Mouse (Mus musculus): ENCODE results near the gene Gpt2.
A peak's percentile ranks its signal among the peaks of the same experiment; 100 is the strongest.

DNA sequence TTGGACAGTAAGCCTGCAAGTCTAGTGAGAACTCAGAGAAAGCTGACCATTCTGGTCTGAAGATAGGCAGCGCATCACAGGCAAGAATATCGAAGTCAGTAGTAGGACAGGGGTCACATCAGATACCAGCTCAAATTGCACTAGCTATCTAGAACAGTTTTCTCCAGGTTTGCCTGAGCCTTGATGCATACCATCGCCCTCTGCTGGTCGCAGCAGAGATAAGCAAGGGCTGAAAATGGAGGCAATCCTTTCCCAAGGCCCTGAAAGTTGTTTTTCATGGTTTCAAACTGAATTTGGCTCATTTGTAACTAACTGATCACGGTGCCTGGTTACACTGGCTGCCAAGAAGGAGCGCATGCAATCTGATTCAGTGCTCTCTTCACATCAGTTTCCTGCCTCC lies 33.7 kb downstream of the Gpt2 start:
- no peak for TF ChIP-seq POLR2A (IDR thresholded peaks at IDR 0.05; ENCODE audit: borderline replicate concordance, low read depth, low read length)
- TF ChIP-seq CTCF (IDR thresholded peaks at IDR 0.05; ENCODE audit: low read depth, low read length): peak; percentile 71

Data from bone marrow macrophage, adult 2 months (primary cell).